Mouse (Mus musculus) intestine, embryonic 14.5 days (tissue): ENCODE measurements at regions not wholly inside any gene's neighbourhood (a gene's known extent, or its start where the extent isn't known, plus 50 kb on each side); places are given as distances from the start of the nearest gene placed in this dataset.

Source experiments
- ATAC-seq: fragments of 200-750 bp; cut with Nextera tagmentation; replicated peaks from 2 replicates; pipeline ENCODE4 v1.8.0; 2017; ENCODE audit warnings: low read depth, moderate number of reproducible peaks, moderate TSS enrichment, moderate library complexity; ENCODE audit not compliant: low FRiP score, low TSS enrichment
- DNase-seq: peaks from one replicate; pipeline ENCODE4 v3.0.0-alpha.2; 2018; ENCODE audit warnings: low spot score
- H3K27ac ChIP-seq: fragments of 300-500 bp; sonication (generic); 2 replicates; pipeline ENCODE4 v1.5.1; 2014; ENCODE audit warnings: low read depth, mild to moderate bottlenecking, control low read depth
- H3K27me3 ChIP-seq: fragments of 300-500 bp; sonication (generic); replicated peaks from 2 replicates; pipeline ENCODE4 v1.6.1; 2014; ENCODE audit warnings: low read length, control low read depth; ENCODE audit not compliant: control insufficient read depth, insufficient read depth
- H3K36me3 ChIP-seq: fragments of 300-500 bp; sonication (generic); 2 replicates; pipeline ENCODE4 v1.6.1; 2014; ENCODE audit warnings: low read length, control low read depth; ENCODE audit not compliant: control insufficient read depth, insufficient read depth
- H3K4me1 ChIP-seq: fragments of 300-500 bp; sonication (generic); replicated peaks from 2 replicates; pipeline ENCODE4 v1.6.1; 2014; ENCODE audit warnings: low read length, control low read depth, mixed read lengths; ENCODE audit not compliant: control insufficient read depth, insufficient read depth
- H3K4me2 ChIP-seq: fragments of 300-500 bp; sonication (generic); 2 replicates; pipeline ENCODE4 v1.6.1; 2014; ENCODE audit warnings: low read length
- H3K4me3 ChIP-seq: fragments of 300-500 bp; sonication (generic); 2 replicates; pipeline ENCODE4 v1.5.1; 2014; ENCODE audit warnings: low read depth, low read length, control low read depth, mixed read lengths
- H3K9ac ChIP-seq: fragments of 300-500 bp; sonication (generic); 2 replicates; pipeline ENCODE4 v1.6.1; 2014; ENCODE audit warnings: mild to moderate bottlenecking, low read length
- H3K9me3 ChIP-seq: fragments of 300-500 bp; sonication (generic); 2 replicates; pipeline ENCODE4 v1.6.1; 2016; ENCODE audit warnings: low read length, control low read depth; ENCODE audit not compliant: control insufficient read depth
- WGBS: fragments of 180-500 bp; shearing (Covaris S2); extraction: QIAGEN DNeasy Blood & Tissue Kit; methylation state at CpG from one replicate; pipeline ENCODE4 v1.1.7; 2014; 5-methylcytosine and 5-hydroxymethylcytosine counted together

- no peak overlapping the region for H3K4me3 ChIP-seq
- ATAC-seq (no peak), DNase-seq (no peak)
- no peak overlapping the region for H3K4me2 ChIP-seq
- H3K27ac ChIP-seq: no peak overlapping the region
- H3K27me3 ChIP-seq: no peaks in the 10 kb centered on the region
- no peaks in the 10 kb centered on the region for H3K9me3 ChIP-seq
- no peak overlapping the region for H3K9ac ChIP-seq
- H3K4me1 ChIP-seq: no peaks in the 10 kb centered on the region; the same call in 1 of the 2 replicates
- 54% methylated on average over 3 of the region's 3 CpGs for WGBS
- no peaks in the 10 kb centered on the region for H3K36me3 ChIP-seq
These were observed 355.5 kb upstream of the Lmcd1 start for GRCm38 (mm10) chr6:111917868-111918597.

GRCm38 (mm10) chr6:111932596-111932995 lies 341.0 kb upstream of the Lmcd1 start:
- WGBS: 77% methylated on average over 2 of the region's 2 CpGs
- no peak for ATAC-seq

DNA sequence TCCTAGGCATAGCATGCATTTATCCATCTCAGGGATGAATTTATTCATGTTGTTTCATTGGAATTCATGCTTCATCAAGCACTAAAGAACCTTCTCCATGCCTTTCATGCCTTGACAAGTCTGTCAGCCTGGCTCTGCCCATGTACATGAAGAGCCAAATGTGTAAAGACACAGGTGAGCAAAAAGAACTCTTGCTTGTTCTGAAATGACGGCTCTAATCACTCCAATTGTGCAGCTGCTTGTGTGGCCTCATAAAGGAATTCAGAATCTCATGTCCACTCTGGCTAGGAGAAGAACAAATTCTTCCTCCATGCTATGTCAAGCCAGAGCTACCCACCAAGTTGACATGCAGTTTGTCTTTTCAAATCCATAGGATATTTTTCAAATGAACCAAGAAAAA lies 319.2 kb upstream of the Lmcd1 start:
- Histone ChIP-seq H3K27me3 (no peaks in the 10 kb centered on the region), H3K36me3 (no peaks in the 10 kb centered on the region), H3K4me1 (no peaks in the 10 kb centered on the region), H3K9ac (no peak overlapping the region), H3K4me3 (no peak overlapping the region), H3K9me3 (no peaks in the 10 kb centered on the region), H3K27ac (no peak overlapping the region), H3K4me2 (no peak overlapping the region)
- ATAC-seq (no peak), DNase-seq (no peak)
- 93% methylated on average over 1 of the region's 1 CpGs for WGBS

More at GRCm38 (mm10) chr6:111932596-111932995, 341.0 kb upstream of the Lmcd1 start:
- Histone ChIP-seq H3K4me3 (no peak overlapping the region), H3K4me1 (no peaks in the 10 kb centered on the region), H3K4me2 (no peak overlapping the region), H3K9ac (no peak overlapping the region), H3K27me3 (no peaks in the 10 kb centered on the region), H3K36me3 (no peaks in the 10 kb centered on the region), H3K9me3 (no peaks in the 10 kb centered on the region), H3K27ac (no peak overlapping the region)
- DNase-seq: no peak

- H3K4me1 ChIP-seq: no peaks in the 10 kb centered on the region
- 80% methylated on average over 3 of the region's 3 CpGs for WGBS
- no peak overlapping the region for H3K27ac ChIP-seq
- H3K27me3 ChIP-seq: no peaks in the 10 kb centered on the region
- H3K9me3 ChIP-seq: no peaks in the 10 kb centered on the region
- ATAC-seq (no peak), DNase-seq (no peak)
- no peaks in the 10 kb centered on the region for H3K36me3 ChIP-seq
- H3K4me2 ChIP-seq: no peak overlapping the region
- H3K9ac ChIP-seq: no peak overlapping the region
- no peak overlapping the region for H3K4me3 ChIP-seq
These were observed 307.8 kb upstream of the Lmcd1 start for GRCm38 (mm10) chr6:111965766-111966165.

DNA sequence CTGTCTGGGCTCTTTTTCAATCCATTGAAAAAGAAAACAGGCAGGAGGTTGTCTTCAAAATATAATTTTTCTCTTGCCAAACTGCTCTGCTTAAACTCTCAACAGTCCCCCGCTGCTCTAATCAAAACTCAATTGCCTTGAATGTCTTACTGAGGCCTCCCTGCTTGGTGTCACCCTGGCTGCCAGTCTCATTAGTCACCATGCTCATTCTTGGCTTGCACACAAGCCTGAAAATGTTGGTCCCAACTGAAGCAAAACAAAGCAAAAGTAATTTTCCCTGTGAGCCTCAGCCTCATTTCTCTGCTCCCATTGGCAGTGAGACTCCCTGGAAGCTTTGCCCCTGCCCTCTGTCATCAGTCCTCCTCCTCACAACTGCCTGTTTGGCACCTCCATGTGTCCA lies 288.1 kb upstream of the Lmcd1 start:
- H3K27ac ChIP-seq: no peak overlapping the region
- no peak overlapping the region for H3K4me2 ChIP-seq
- no peaks in the 10 kb centered on the region for H3K27me3 ChIP-seq
- H3K9ac ChIP-seq: no peak overlapping the region
- 64% methylated on average over 1 of the region's 1 CpGs for WGBS
- no peak overlapping the region for H3K4me3 ChIP-seq
- ATAC-seq: no peak
- no peaks in the 10 kb centered on the region for H3K4me1 ChIP-seq
- DNase-seq: no peak
- no peaks in the 10 kb centered on the region for H3K36me3 ChIP-seq
- no peaks in the 10 kb centered on the region for H3K9me3 ChIP-seq

DNA sequence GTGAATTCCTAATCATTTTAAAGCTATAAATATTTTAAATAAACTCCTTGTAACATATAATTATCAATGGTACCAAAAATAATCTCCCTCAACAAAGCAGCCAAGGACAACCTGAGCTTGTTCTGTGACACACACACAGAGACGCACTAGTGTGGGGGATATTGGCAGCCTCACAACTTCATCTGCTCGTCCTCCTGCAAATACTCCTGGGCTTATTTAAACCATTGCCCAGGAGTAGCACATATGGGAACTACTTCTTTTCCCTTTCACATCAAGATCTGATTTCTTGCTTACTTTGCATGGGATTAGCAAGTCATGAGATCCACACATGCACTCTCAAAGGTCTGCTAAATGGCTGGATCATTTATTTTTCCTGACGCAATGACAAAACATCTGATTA lies 277.7 kb upstream of the Lmcd1 start:
- H3K9me3 ChIP-seq: no peaks in the 10 kb centered on the region
- DNase-seq (no peak), ATAC-seq (no peak)
- H3K4me3 ChIP-seq: no peak overlapping the region
- no peak overlapping the region for H3K27ac ChIP-seq
- no peak overlapping the region for H3K4me2 ChIP-seq
- no peak overlapping the region for H3K9ac ChIP-seq
- no peaks in the 10 kb centered on the region for H3K36me3 ChIP-seq
- no peaks in the 10 kb centered on the region for H3K4me1 ChIP-seq
- H3K27me3 ChIP-seq: no peaks in the 10 kb centered on the region
- 78% methylated on average over 3 of the region's 3 CpGs for WGBS

- DNase-seq (no peak), ATAC-seq (no peak)
- H3K36me3 ChIP-seq: no peaks in the 10 kb centered on the region
- H3K4me1 ChIP-seq: no peaks in the 10 kb centered on the region
- H3K27me3 ChIP-seq: no peaks in the 10 kb centered on the region
- WGBS: 91% methylated on average over 3 of the region's 3 CpGs
- no peaks in the 10 kb centered on the region for H3K9me3 ChIP-seq
- no peak overlapping the region for H3K4me3 ChIP-seq
- H3K9ac ChIP-seq: no peak overlapping the region
- H3K27ac ChIP-seq: no peak overlapping the region
- no peak overlapping the region for H3K4me2 ChIP-seq
These were observed 269.6 kb upstream of the Lmcd1 start for GRCm38 (mm10) chr6:112003784-112004471.

DNA sequence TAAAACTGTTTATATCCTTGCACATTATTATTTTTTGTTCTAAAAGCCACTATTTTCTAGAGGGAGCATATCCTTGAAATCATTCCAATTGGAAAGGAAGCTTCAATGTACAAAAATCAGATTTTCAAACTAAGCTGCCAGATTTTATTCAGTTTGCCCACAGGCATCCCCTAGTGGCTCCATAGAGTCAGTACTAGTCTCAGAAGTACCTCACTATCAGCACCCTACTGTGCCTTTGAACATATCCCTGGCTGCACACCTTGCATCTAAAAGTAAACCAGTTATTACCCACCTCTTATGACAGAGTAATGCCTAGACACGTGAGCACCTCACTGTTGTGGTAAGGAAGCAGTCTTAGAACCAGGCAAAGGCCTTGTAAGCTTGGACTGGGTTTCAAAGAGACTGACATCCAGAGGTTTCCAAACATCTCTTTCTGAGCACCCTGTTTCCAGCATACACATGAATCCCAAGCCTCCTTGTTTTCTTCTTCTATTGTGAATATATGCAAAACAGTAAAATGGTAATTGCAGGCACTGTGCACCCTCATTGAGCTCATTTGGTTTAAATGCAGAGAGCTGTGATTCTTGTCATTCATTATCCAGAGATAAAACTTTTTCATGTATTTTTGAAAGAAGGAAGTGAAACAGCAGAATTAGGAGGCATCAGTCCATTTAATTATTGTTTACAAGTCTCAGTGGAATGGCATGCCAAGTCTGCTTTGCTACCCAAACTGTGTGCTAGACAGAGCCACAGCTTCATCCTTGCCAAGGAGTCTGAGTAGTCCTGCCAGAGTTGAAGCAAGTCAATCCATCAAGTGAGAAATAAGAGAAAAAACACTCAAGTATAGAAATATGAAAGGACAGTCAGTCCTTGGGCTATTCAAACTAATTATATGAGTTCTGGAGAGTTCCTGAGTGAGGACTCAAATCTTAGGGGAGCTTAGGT lies 247.0 kb upstream of the Lmcd1 start:
- DNase-seq: no peak
- Histone ChIP-seq H3K27me3 (no peaks in the 10 kb centered on the region), H3K9ac (no peak overlapping the region), H3K36me3 (no peaks in the 10 kb centered on the region), H3K27ac (no peak overlapping the region), H3K4me1 (no peaks in the 10 kb centered on the region), H3K9me3 (no peaks in the 10 kb centered on the region), H3K4me2 (no peak overlapping the region), H3K4me3 (no peak overlapping the region)
- 47% methylated on average over 1 of the region's 1 CpGs for WGBS
- ATAC-seq: no peak
